Mouse (Mus musculus): ENCODE measurements at regions not wholly inside any gene's neighbourhood (a gene's known extent, or its start where the extent isn't known, plus 50 kb on each side); places are given as distances from the start of the nearest gene placed in this dataset.

DNA sequence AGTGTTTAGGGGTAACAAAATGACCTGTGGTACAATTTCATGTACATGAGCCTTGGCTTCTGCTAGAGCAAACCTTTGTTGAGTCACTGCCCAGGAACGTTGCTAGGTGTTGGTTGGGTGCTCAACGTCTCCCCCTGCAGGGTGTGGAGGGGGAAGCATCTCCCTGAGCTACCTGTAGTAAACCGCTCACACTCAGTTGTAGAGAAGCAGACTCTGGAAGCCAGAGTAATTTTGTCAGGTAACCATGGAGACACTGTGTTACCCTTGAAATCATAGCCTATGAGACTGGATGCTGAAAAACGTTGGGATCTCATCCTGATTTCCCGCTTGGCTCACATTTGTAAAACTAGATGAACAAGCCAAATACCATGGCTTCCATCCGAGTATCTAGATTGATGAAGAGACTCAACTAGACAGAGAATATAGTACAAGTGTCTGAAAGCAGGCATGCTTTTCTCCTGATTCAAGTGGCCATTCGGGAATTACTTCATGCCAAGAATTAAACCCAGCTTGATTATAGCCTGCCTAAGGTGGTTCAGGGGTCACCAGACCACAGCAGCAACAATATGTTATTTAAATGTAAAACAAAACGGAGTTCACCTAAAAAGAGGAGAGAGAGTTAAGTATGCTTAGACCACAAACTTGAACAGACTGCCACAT, 63.7 kb upstream of the Ctla4 start:
- DNase-seq (ENCODE audit: low read depth): peak; percentile 36

DNA sequence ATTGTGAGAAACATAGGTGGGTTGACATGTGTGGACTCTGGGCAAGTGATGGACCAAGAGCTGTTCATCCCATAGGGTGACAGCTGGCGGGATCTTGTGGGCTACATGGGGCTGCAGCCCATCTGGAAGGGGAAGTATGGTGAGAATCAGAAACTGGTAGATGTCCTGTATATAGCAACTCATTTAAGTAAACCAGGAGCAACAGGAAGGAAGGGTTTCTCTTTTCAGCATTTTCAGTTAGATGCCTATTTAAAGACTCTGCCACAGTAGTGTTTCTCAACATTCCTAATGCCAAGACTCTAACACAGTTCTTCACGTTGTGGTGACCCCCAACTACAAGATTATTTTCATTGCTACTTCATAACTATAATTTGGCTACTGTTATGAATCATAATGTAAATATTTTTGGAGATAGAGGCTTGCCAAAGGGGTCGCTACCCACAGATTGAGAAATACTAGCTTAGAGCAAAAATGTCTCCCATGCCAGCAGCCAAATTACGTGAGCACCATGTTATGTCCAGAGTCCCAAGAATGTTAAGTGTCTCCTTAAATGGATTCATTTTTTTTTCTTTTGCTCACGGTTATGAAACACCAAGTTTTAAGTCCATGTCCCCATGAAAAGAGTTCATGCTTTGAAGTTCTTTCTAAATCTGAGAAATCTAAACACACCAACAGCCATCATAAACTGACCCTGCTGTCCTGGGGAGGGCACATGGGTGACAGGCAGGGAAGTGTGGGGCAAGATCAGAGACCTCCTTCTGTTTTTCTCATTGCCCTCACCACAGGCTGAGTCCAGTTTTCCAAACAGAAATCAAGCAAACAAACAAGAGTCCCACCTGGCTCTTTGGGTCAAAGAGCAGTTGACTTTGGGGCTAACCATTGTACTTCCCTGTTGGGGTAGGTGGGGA, 62.3 kb upstream of the Ctla4 start:
- peak; percentile 70 for DNase-seq (ENCODE audit: low read depth)

DNA sequence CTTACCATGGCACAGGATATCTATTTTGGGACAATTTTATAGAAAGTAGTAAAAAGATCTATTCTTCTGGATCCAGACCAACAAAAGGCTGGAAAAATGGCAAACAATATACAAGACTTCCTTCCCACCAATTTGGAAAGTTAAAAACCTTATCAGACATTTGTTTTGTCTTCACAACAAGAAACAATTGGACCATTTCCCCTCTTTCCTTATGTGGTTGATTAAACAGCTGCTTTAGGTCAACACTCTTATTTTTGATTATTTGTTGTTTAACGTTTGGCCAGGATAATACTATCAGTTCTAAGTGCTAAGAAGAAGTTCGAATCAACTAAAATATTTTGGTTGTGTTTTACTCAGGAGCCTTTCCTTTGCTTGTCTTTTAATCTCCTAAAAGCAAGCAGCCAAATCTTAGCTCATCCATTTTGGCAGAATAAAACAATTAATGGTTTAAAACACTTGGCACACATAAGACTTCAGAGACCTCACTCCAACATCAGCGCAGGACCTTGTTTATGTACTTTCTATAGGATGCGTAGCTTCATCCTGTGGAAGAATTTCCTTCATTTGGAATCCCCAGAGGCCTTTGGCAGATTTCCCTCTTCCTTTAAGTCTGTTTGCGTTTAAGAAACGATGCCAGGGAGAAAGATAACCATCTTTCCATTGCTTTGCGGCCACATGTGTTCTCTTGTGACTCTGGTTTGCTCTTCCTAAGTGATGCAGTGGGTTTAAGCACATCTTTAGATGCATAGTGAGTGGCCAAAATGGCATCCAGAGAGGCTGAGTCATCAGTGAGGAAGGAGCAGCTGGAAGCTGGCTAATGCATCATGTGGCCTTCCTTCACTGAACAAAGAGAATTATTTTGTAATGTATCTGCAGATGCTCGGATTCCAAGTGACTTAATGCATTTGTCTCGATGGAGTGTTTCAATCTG, 61.3 kb upstream of the Ctla4 start:
- peak; percentile 91 for DNase-seq (ENCODE audit: low read depth)

- no peak for DNase-seq (ENCODE audit: low read depth)
Measured at GRCm38 (mm10) chr1:60826981-60827380, 59.8 kb upstream of the Ctla4 start.

DNA sequence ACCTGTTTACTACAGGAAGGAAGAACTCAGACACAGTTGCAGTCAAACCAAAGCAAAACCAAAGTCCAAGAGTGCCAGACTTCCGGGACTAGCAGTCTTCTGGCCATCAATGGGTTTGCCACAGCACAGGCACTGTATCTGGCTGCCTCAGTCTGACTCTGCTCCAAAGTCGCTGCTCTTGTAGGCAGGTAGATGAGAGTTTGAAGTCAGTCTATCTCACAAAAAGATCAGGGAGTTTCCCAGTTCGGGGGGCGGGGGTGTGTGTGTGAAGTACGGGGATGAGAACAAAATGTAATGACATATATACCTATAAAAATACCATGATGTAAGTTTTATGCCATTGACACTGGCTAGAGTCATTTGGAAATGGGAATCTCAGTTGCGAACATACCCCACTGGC, 58.6 kb upstream of the Ctla4 start:
- DNase-seq (ENCODE audit: low read depth): no peak

DNA sequence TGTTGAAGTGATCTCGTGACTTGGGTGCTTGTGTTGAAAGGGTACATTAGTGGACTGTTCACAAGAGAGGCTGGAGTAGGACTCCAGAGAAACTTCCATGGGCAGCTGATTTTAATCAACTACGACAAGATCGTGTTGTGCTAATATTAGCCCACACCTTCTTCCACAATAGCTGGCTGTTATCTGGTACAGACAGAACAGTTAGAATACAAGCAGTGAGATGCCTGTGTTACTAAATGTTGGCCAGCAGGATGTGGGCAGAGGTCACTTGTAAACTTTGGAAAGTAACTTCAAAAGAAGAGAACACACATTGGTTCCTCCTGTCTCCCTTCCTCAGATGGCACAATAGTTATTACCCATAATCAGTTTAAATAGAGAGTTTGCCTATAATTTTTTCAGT, 57.0 kb upstream of the Ctla4 start:
- no peak for DNase-seq (ENCODE audit: low read depth)

DNA sequence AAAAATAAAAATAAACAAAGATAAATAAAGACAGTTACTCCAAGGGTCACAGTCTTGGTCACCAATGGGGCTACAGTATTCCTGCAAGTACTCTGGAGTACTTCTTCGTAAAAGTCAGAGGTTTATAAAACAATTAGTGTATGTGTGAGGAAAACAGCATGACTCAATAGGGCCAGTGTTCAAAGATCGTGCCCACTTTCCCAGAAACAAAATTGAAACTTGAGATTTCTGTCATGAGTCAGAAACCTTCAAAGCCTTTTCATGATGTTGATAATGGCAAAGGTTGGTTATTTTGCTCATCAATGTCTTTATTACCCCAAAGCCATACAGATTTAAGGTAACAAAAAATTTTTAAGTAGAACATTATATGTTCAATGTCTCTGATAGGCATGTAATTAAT, 53.1 kb upstream of the Ctla4 start:
- no peak for DNase-seq (ENCODE audit: low read depth)

Measured in NIH3T3 (cell line).